14 mouse cellular contexts compared by ENCODE assay signal in the genomic region with DNA sequence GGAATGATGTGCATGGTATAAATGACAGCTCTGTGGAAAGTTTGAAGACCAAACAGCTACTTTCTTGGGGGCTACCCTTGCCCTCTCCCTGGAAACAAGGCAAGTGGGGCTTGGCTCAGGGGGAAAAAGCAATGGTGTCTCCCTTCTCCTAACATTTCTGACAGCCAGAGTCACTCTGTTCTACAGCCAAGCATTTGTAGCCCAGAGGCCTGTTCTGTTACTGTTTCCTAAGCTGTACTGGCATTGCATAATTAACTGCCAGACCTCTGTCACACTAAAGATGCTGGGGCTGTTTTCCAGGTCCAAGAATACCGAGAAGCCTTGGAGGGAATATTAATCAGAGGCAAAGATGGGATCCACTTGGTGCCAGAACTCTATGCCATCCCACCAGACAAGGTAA. TPM values are rescaled to one million over a fixed set of nuclear protein-coding genes. Genes with fewer than 3 reads are reported as not detected.
DNase-seq lines count a peak whose midpoint lies in the region.
"Had no signal": no experiment of that assay in that cellular context is flagged by ENCODE, and none has a peak within 500 bp of the region (broad histone marks: within the 10 kb centered on the region; RNA-seq: fewer than 3 reads in every experiment).

No protein-coding gene starts in this region.

- peak; percentile 3 for DNase-seq in adrenal gland, postnatal 10 days
- DNase-seq in adrenal gland, adult 8-10 months = no peak
- peak; percentile 1 for DNase-seq in kidney, postnatal 14 days
- DNase-seq in kidney, postnatal 10 days = no peak
- DNase-seq in fat pad, adult 2 months (ENCODE audit: extremely low read depth, low read depth, low spot score) = peak; percentile 42
- DNase-seq in c-Kit-positive CD71-positive TER-119-positive erythroid progenitor cells, embryonic 14.5 days (ENCODE audit: low spot score) = no peak
- no peak for DNase-seq in spleen, postnatal 10 days (ENCODE audit: low spot score in 2 of 2)
- DNase-seq: adrenal gland, postnatal 36 days; B cell, adult 2 months; cerebellum, adult 18-20 months; cerebellum, adult 9-11 months; cerebellum, postnatal 36 days; forebrain, postnatal 0 days; gastrocnemius, postnatal 14 days had no signal

RNA-seq across cellular contexts. Expression of gene Phka2, which starts 46.9 kb away (rescaled TPM):
- 10 to 100 TPM; 22.3 to 29.3 TPM for total RNA-seq in adrenal gland, postnatal 10 days (2021)
- total RNA-seq in adrenal gland, adult 8-10 months (2022) = 10 to 100 TPM; 32.4 to 43.4 (median 37.9) TPM

Comparison
In these comparisons a context has a peak if more than half of its experiments do, and no peak if none do; other contexts are left out.
1. DNase-seq: peak in adrenal gland, postnatal 10 days (single experiment), kidney, postnatal 14 days (single experiment) and fat pad, adult 2 months (single experiment); none in adrenal gland, adult 8-10 months (single experiment), kidney, postnatal 10 days (single experiment), c-Kit-positive CD71-positive TER-119-positive erythroid progenitor cells, embryonic 14.5 days (single experiment) and spleen, postnatal 10 days (0 of 2).